Mouse (Mus musculus) T-helper 2 cell (primary cell): ENCODE measurements around the gene Ap5s1.

ENCODE experiments used
- in situ Hi-C: fragments of 300-600 bp; cut with MboI, MseI; formaldehyde crosslinking; loops from one replicate; pipeline ENCODE4 v1.15.1; 2025; ENCODE audit warnings: high pct_unique_total_duplicates

The Ap5s1 gene

GRCm38 (mm10) chr2:131206778-131207177, at the start of gene Ap5s1:
Gene Ap5s1 (plus strand): TSS chr2:131207078.
- in situ Hi-C loops: no loop called here

- in situ Hi-C loops: no loop called here
These were observed 47.4 kb upstream of the Ap5s1 start for GRCm38 (mm10) chr2:131159491-131159910.

- in situ Hi-C loops: no loop called here
These were observed 46.8 kb upstream of the Ap5s1 start, which contains the start of gene 1700037H04Rik for GRCm38 (mm10) chr2:131159938-131160581. Gene 1700037H04Rik (minus strand): TSS chr2:131160081.

GRCm38 (mm10) chr2:131160671-131161111, 46.2 kb upstream of the Ap5s1 start:
- in situ Hi-C loops: no loop called here

- in situ Hi-C loops: no loop called here
These were observed 43.0 kb upstream of the Ap5s1 start for GRCm38 (mm10) chr2:131163924-131164323.

GRCm38 (mm10) chr2:131166172-131166571, 40.7 kb upstream of the Ap5s1 start:
- in situ Hi-C loops: no loop called here

GRCm38 (mm10) chr2:131167984-131168383, 38.9 kb upstream of the Ap5s1 start:
- in situ Hi-C loops: no loop called here

- in situ Hi-C loops: no loop called here
These were observed 38.0 kb upstream of the Ap5s1 start for GRCm38 (mm10) chr2:131168914-131169313.

GRCm38 (mm10) chr2:131170936-131171335, 35.9 kb upstream of the Ap5s1 start:
- in situ Hi-C loops: no loop called here

- in situ Hi-C loops: no loop called here
These were observed 35.3 kb upstream of the Ap5s1 start for GRCm38 (mm10) chr2:131171401-131172104.

GRCm38 (mm10) chr2:131172322-131172721, 34.6 kb upstream of the Ap5s1 start:
- in situ Hi-C loops: no loop called here

- in situ Hi-C loops: no loop called here
These were observed 32.2 kb upstream of the Ap5s1 start for GRCm38 (mm10) chr2:131174700-131175099.

- in situ Hi-C loops: no loop called here
These were observed 31.5 kb upstream of the Ap5s1 start for GRCm38 (mm10) chr2:131175286-131175944.

- in situ Hi-C loops: no loop called here
These were observed 31.0 kb upstream of the Ap5s1 start for GRCm38 (mm10) chr2:131175945-131176309.

- in situ Hi-C loops: no loop called here
These were observed 30.4 kb upstream of the Ap5s1 start for GRCm38 (mm10) chr2:131176491-131176890.

GRCm38 (mm10) chr2:131177932-131178331, 28.9 kb upstream of the Ap5s1 start:
- in situ Hi-C loops: no loop called here

GRCm38 (mm10) chr2:131178828-131179245, 28.0 kb upstream of the Ap5s1 start:
- in situ Hi-C loops: no loop called here

GRCm38 (mm10) chr2:131179246-131179886, 27.5 kb upstream of the Ap5s1 start:
- in situ Hi-C loops: no loop called here

GRCm38 (mm10) chr2:131179990-131180587, 26.8 kb upstream of the Ap5s1 start, which contains the start of gene Cenpb:
Gene Cenpb (minus strand): TSS chr2:131180067.
- in situ Hi-C loops: no loop called here

GRCm38 (mm10) chr2:131186343-131186742, 20.5 kb upstream of the Ap5s1 start:
- in situ Hi-C loops: no loop called here

- in situ Hi-C loops: no loop called here
These were observed 19.9 kb upstream of the Ap5s1 start, which contains the start of the genes Cdc25b and Spef1 for GRCm38 (mm10) chr2:131186771-131187601. Gene Cdc25b (plus strand): TSS chr2:131186949. Gene Spef1 (minus strand): TSS chr2:131187282.
